Mouse (Mus musculus) left cerebral cortex, postnatal 36 days (tissue): ENCODE data around the gene Bckdha. TPM values are rescaled to one million over a fixed set of nuclear protein-coding genes. Genes with fewer than 3 reads are reported as not detected.

Source experiments
- DNase-seq, 2 experiments: peaks; one replicate each; pipeline ENCODE4 v3.0.0; 2021 to 2022; ENCODE audit warnings: low spot score in 2 of 2, mixed read lengths in 1 of 2
- intact Hi-C: fragments of 180-260 bp; cut with DNase I; formaldehyde crosslinking; loops from one replicate; pipeline ENCODE4 v1.15.1; 2025
- total RNA-seq, 2 experiments: library from RNA; stranded (reverse); gene quantifications; 2 replicates each; pipeline ENCODE4 v1.2.3; 2021

The Bckdha gene
- total RNA-seq: 10 to 100 TPM; 33.0 to 40.9 TPM

GRCm38 (mm10) chr7:25658657-25659472 is at the start of gene Bckdha, which contains the start of gene Exosc5:
Gene Bckdha, minus strand, starts transcription at chr7:25658981.
Gene Exosc5, plus strand, starts transcription at chr7:25659164.
- DNase-seq: peak; percentile 98 to 99
- intact Hi-C loops: no loop called here

- no peak for DNase-seq
- intact Hi-C loops: no loop called here
These were observed 49.0 kb upstream of the Bckdha start for GRCm38 (mm10) chr7:25707581-25708292.

- DNase-seq: no peak
- intact Hi-C loops: no loop called here
These were observed 47.9 kb upstream of the Bckdha start for GRCm38 (mm10) chr7:25706578-25707170.

GRCm38 (mm10) chr7:25705801-25706251 is 47.0 kb upstream of the Bckdha start:
- intact Hi-C loops: no loop called here
- peak in 1 of 2 experiments; percentile 58 for DNase-seq

- DNase-seq: no peak
- intact Hi-C loops: no loop called here
These were observed 46.1 kb upstream of the Bckdha start for GRCm38 (mm10) chr7:25704716-25705364.

- DNase-seq: no peak
- intact Hi-C loops: no loop called here
These were observed 45.2 kb upstream of the Bckdha start for GRCm38 (mm10) chr7:25703793-25704494.

GRCm38 (mm10) chr7:25702350-25702749 is 43.6 kb upstream of the Bckdha start:
- intact Hi-C loops: no loop called here
- no peak for DNase-seq

- no peak for DNase-seq
- intact Hi-C loops: no loop called here
These were observed 42.0 kb upstream of the Bckdha start for GRCm38 (mm10) chr7:25700732-25701131.

- DNase-seq: no peak
- intact Hi-C loops: no loop called here
These were observed 41.1 kb upstream of the Bckdha start for GRCm38 (mm10) chr7:25699851-25700250.

- intact Hi-C loops: no loop called here
- no peak for DNase-seq
These were observed 35.3 kb upstream of the Bckdha start for GRCm38 (mm10) chr7:25694104-25694503.

GRCm38 (mm10) chr7:25690051-25690450 is 31.3 kb upstream of the Bckdha start:
- intact Hi-C loops: no loop called here
- DNase-seq: no peak

- no peak for DNase-seq
- intact Hi-C loops: no loop called here
These were observed 30.8 kb upstream of the Bckdha start for GRCm38 (mm10) chr7:25689603-25690021.

GRCm38 (mm10) chr7:25688810-25689586 is 30.2 kb upstream of the Bckdha start:
- DNase-seq: no peak
- intact Hi-C loops: no loop called here

GRCm38 (mm10) chr7:25687811-25688401 is 29.1 kb upstream of the Bckdha start:
- no peak for DNase-seq
- intact Hi-C loops: no loop called here

GRCm38 (mm10) chr7:25686680-25687531 is 28.1 kb upstream of the Bckdha start, which contains the start of gene Tgfb1:
Gene Tgfb1, plus strand, starts transcription at chr7:25687002.
- DNase-seq: peak in 1 of 2 experiments; percentile 50
- intact Hi-C loops: no loop called here

- intact Hi-C loops: no loop called here
These were observed 27.2 kb upstream of the Bckdha start for GRCm38 (mm10) chr7:25685926-25686470.

GRCm38 (mm10) chr7:25684659-25685058 is 25.9 kb upstream of the Bckdha start:
- DNase-seq: no peak
- intact Hi-C loops: loop anchor here (5.0 kb wide), 1 partner anchor 33 kb away; the partner anchor contains the start of gene Ccdc97

More at GRCm38 (mm10) chr7:25685926-25686470, 27.2 kb upstream of the Bckdha start:
- DNase-seq: no peak
